In the genomic region with DNA sequence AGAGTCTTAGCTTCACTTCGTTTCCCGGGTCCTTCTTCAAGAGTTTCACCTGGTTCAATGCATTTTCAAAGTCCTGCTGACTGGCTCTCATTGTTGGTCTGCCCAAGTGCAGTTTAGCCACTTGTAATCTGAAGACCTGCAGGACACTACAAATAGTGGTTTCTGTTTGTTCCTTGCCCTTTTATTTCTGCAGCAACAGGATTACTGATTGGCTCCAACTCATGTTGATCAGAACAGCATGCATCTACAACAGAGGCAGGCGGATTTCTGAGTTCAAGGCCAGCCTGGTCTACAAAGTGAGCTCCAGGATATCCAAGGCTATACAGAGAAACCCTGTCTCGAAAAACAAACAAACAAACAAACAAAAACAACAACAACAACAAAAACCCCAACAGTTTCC, we compare ENCODE assay signal across 9 mouse cellular contexts. TPM values are rescaled to one million over a fixed set of nuclear protein-coding genes. Genes with fewer than 3 reads are reported as not detected.
DNase-seq lines count a peak whose midpoint lies in the region; ATAC-seq and TF ChIP-seq lines count a peak whose summit lies in the region.
"Had no signal": no experiment of that assay in that cellular context is flagged by ENCODE, and none has a peak within 500 bp of the region (broad histone marks: within the 10 kb centered on the region; RNA-seq: fewer than 3 reads in every experiment).

No protein-coding gene starts in this region.

- H3K9me3 ChIP-seq in heart, embryonic 13.5 days, result no peaks in the 10 kb centered on the region
- H3K9me3 ChIP-seq in G1E (replicated peaks), result no peaks in the 10 kb centered on the region
- peaks cover 2% of the 10 kb centered on the region; the same call in 1 of the 2 replicates for H3K9me3 ChIP-seq in hindbrain, embryonic 13.5 days
- H3K9me3 ChIP-seq in midbrain, embryonic 11.5 days (ENCODE audit: control insufficient read depth, low read length), result no peaks in the 10 kb centered on the region

- H3K4me3 ChIP-seq in heart, embryonic 13.5 days, result peak overlapping the region; percentile 61
- H3K4me3 ChIP-seq in G1E (ENCODE audit: low read depth, low read length), result peak overlapping the region; percentile 79; the same call in 1 of the 2 replicates
- H3K4me3 ChIP-seq in hindbrain, embryonic 13.5 days, result peak overlapping the region; percentile 63
- H3K4me3 ChIP-seq in midbrain, embryonic 11.5 days (ENCODE audit: low read depth, low read length), result peak overlapping the region; percentile 53

- 69% methylated on average over 4 of the region's 4 CpGs for WGBS in heart, embryonic 13.5 days
- 85% methylated on average over 4 of the region's 4 CpGs for WGBS in hindbrain, embryonic 13.5 days
- WGBS in midbrain, embryonic 11.5 days, result 84% methylated on average over 4 of the region's 4 CpGs

- peak overlapping the region; percentile 79 for H3K27ac ChIP-seq in heart, embryonic 13.5 days (replicated peaks)
- no peak overlapping the region for H3K27ac ChIP-seq in hindbrain, embryonic 13.5 days
- H3K27ac ChIP-seq in midbrain, embryonic 11.5 days (ENCODE audit: low read depth, low read length), result no peak overlapping the region

- peak overlapping the region; percentile 74 for H3K4me2 ChIP-seq in heart, embryonic 13.5 days
- peak overlapping the region; percentile 68 for H3K4me2 ChIP-seq in hindbrain, embryonic 13.5 days
- peak overlapping the region; percentile 72 for H3K4me2 ChIP-seq in midbrain, embryonic 11.5 days

- peak overlapping the region; percentile 83 for H3K9ac ChIP-seq in heart, embryonic 13.5 days
- H3K9ac ChIP-seq in hindbrain, embryonic 13.5 days, result peak overlapping the region; percentile 83
- H3K9ac ChIP-seq in midbrain, embryonic 11.5 days (ENCODE audit: low read length), result peak overlapping the region; percentile 87; the same call in 1 of the 2 replicates

- no peak for TF ChIP-seq CTCF in G1E (IDR thresholded peaks at IDR 0.05; ENCODE audit: low read depth, low read length)

- peaks cover 32% of the 10 kb centered on the region for H3K4me1 ChIP-seq in heart, embryonic 13.5 days
- peaks cover 30% of the 10 kb centered on the region for H3K4me1 ChIP-seq in G1E (ENCODE audit: insufficient read depth, low read depth, low read length)
- peaks cover 31% of the 10 kb centered on the region for H3K4me1 ChIP-seq in hindbrain, embryonic 13.5 days (replicated peaks)
- H3K4me1 ChIP-seq in midbrain, embryonic 11.5 days (ENCODE audit: control insufficient read depth, insufficient read depth, low read length), result peaks cover 7% of the 10 kb centered on the region; the same call in 1 of the 2 replicates

- peaks cover 31% of the 10 kb centered on the region for H3K36me3 ChIP-seq in heart, embryonic 13.5 days
- H3K36me3 ChIP-seq in G1E (replicated peaks), result peaks cover 33% of the 10 kb centered on the region
- peaks cover 24% of the 10 kb centered on the region for H3K36me3 ChIP-seq in hindbrain, embryonic 13.5 days
- H3K36me3 ChIP-seq in midbrain, embryonic 11.5 days (ENCODE audit: control insufficient read depth, insufficient read depth, low read length), result no peaks in the 10 kb centered on the region; the same call in 1 of the 2 replicates

- H3K27me3 ChIP-seq in heart, embryonic 13.5 days (replicated peaks), result no peaks in the 10 kb centered on the region
- H3K27me3 ChIP-seq in G1E (ENCODE audit: insufficient read depth, low read length), result no peaks in the 10 kb centered on the region
- H3K27me3 ChIP-seq in hindbrain, embryonic 13.5 days, result no peaks in the 10 kb centered on the region
- no peaks in the 10 kb centered on the region for H3K27me3 ChIP-seq in midbrain, embryonic 11.5 days (ENCODE audit: control insufficient read depth, insufficient read depth, low read length)

- no peak for ATAC-seq in heart, embryonic 13.5 days (ENCODE audit: extremely low read depth, insufficient number of reproducible peaks, low FRiP score, low TSS enrichment)
- ATAC-seq in G1E (ENCODE audit: extremely low read depth, insufficient number of reproducible peaks, low FRiP score, poor library complexity, severe bottlenecking), result no peak
- ATAC-seq in hindbrain, embryonic 13.5 days (ENCODE audit: low FRiP score), result no peak
- ATAC-seq in midbrain, embryonic 11.5 days (ENCODE audit: low FRiP score), result no peak

- DNase-seq in heart, postnatal 4 days, result no peak
- DNase-seq in G1E (ENCODE audit: low spot score), result no peak
- peak; percentile 87 for DNase-seq in midbrain, embryonic 11.5 days (ENCODE audit: low spot score, missing footprints)
- no peak for DNase-seq in right cerebral cortex, adult 18-20 months
- no peak for DNase-seq in retina, postnatal 1 day
- DNase-seq in left cerebral cortex, adult 18-20 months (ENCODE audit: low spot score in 2 of 2), result no peak

RNA-seq across cellular contexts. Expression of a gene that starts 29.5 kb away (rescaled TPM):
- 0.23 and 0.25 TPM in 2 replicates for polyA plus RNA-seq in heart, embryonic 13.5 days (2015; fragmentation: Nextera tagmentation; extraction: Ambion mirVana)
- total RNA-seq in heart, postnatal 4 days (2021), result 1 to 10 TPM; 1.8 to 2.1 TPM
- not detected in 2 replicates for total RNA-seq in G1E (2014; fragmentation: Nextera tagmentation)
- total RNA-seq in G1E (2017), result not detected in 2 replicates
- polyA plus RNA-seq in G1E (2012), result not detected in 2 replicates
- polyA plus RNA-seq in hindbrain, embryonic 13.5 days (2015; fragmentation: Nextera tagmentation; extraction: Ambion mirVana), result 0.44 and 0.65 TPM in 2 replicates
- 0.80 and 0.94 TPM in 2 replicates for polyA plus RNA-seq in midbrain, embryonic 11.5 days (2014; fragmentation: Nextera tagmentation; extraction: Ambion mirVana)
- under 1 TPM; 0.63 to 1.00 TPM for total RNA-seq in left cerebral cortex, adult 18-20 months (2021)
- polyA plus RNA-seq: testis, adult 2 months had no signal

RNA-seq across cellular contexts. Expression of a gene that starts 33.8 kb away (rescaled TPM):
- 119 and 127 TPM in 2 replicates for polyA plus RNA-seq in heart, embryonic 13.5 days (2015; fragmentation: Nextera tagmentation; extraction: Ambion mirVana)
- 100 to 1,000 TPM; 251 to 275 TPM for total RNA-seq in heart, postnatal 4 days (2021)
- 87.2 and 99.4 TPM in 2 replicates for total RNA-seq in G1E (2014; fragmentation: Nextera tagmentation)
- total RNA-seq in G1E (2017), result 62.9 and 64.4 TPM in 2 replicates
- polyA plus RNA-seq in G1E (2012), result 6.6 and 7.2 TPM in 2 replicates
- polyA plus RNA-seq in hindbrain, embryonic 13.5 days (2015; fragmentation: Nextera tagmentation; extraction: Ambion mirVana), result 115 and 119 TPM in 2 replicates
- 118 and 122 TPM in 2 replicates for polyA plus RNA-seq in midbrain, embryonic 11.5 days (2014; fragmentation: Nextera tagmentation; extraction: Ambion mirVana)
- 10 to 100 TPM; 46.7 to 46.9 TPM for total RNA-seq in left cerebral cortex, adult 18-20 months (2021)

Comparison
In these comparisons a context has a peak if more than half of its experiments do, and no peak if none do; other contexts are left out.
1. RNA of a gene that starts 33.8 kb away (polyA plus RNA-seq): 119 to 127 TPM in heart, embryonic 13.5 days, 118 to 122 TPM in midbrain, embryonic 11.5 days and 115 to 119 TPM in hindbrain, embryonic 13.5 days; 6.6 to 7.2 TPM in G1E; every median in the first group is over 10 times any median in the second.
2. Peak in every context shown above with its lines, with median percentiles within 50 percentile points of each other: H3K4me2 ChIP-seq, H3K4me3 ChIP-seq and H3K9ac ChIP-seq.